Mouse (Mus musculus) effector memory CD4-positive, alpha-beta T cell, adult 7 months (primary cell): ENCODE data around the gene Gm16405. TPM values are rescaled to one million over a fixed set of nuclear protein-coding genes. Genes with fewer than 3 reads are reported as not detected.

ENCODE experiments used
- polyA plus RNA-seq: library from polyadenylated mRNA; unstranded; fragments of 100-300 nt; shearing (Covaris generic); gene quantifications from one replicate; pipeline ENCODE4 v1.2.1, GENCODE M21; 2017

Gm16405 gene
- polyA plus RNA-seq, result not detected

GRCm38 (mm10) chrX:54530908-54531307 lies at the start of gene Gm16405:
Gm16405 (plus strand) TSS chrX:54531208.

Other genes with a start within 250 kb of the Gm16405 start
- gene Gm16430, start 91.0 kb downstream of the Gm16405 start, polyA plus RNA-seq, result not detected